Mouse (Mus musculus) embryonic facial prominence, embryonic 11.5 days (tissue): ENCODE measurements at regions not wholly inside any gene's neighbourhood (a gene's known extent, or its start where the extent isn't known, plus 50 kb on each side); places are given as distances from the start of the nearest gene placed in this dataset.

ENCODE experiments used
- ATAC-seq: fragments of 200-750 bp; cut with Nextera tagmentation; replicated peaks from 2 replicates; pipeline ENCODE4 v1.8.0; 2017; ENCODE audit warnings: low read depth; ENCODE audit not compliant: insufficient number of reproducible peaks, low FRiP score, low TSS enrichment
- DNase-seq: peaks from one replicate; pipeline ENCODE4 v3.0.0-alpha.2; 2015; ENCODE audit warnings: low spot score
- H3K27ac ChIP-seq: fragments of 300-500 bp; sonication (generic); replicated peaks from 2 replicates; pipeline ENCODE4 v1.5.1; 2014; ENCODE audit warnings: mild to moderate bottlenecking, low read depth, low read length, control low read depth
- H3K27me3 ChIP-seq: fragments of 300-500 bp; sonication (generic); 2 replicates; pipeline ENCODE4 v1.6.1; 2014; ENCODE audit warnings: mild to moderate bottlenecking, low read length, moderate library complexity, mixed read lengths; ENCODE audit not compliant: control insufficient read depth, insufficient read depth
- H3K36me3 ChIP-seq: fragments of 300-500 bp; sonication (generic); replicated peaks from 2 replicates; pipeline ENCODE4 v1.6.1; 2014; ENCODE audit warnings: low read depth, mild to moderate bottlenecking, low read length, moderate library complexity, mixed read lengths; ENCODE audit not compliant: control insufficient read depth, insufficient read depth
- H3K4me1 ChIP-seq: fragments of 300-500 bp; sonication (generic); 2 replicates; pipeline ENCODE4 v1.6.1; 2014; ENCODE audit warnings: low read length, mixed read lengths; ENCODE audit not compliant: control insufficient read depth, insufficient read depth
- H3K4me2 ChIP-seq: fragments of 300-500 bp; sonication (generic); 2 replicates; pipeline ENCODE4 v1.6.1; 2014; ENCODE audit warnings: low read depth, mild to moderate bottlenecking, control low read depth, low read length, moderate library complexity
- H3K4me3 ChIP-seq: fragments of 300-500 bp; sonication (generic); 2 replicates; pipeline ENCODE4 v1.5.1; 2014; ENCODE audit warnings: low read depth, low read length, control low read depth
- H3K9ac ChIP-seq: fragments of 300-500 bp; sonication (generic); replicated peaks from 2 replicates; pipeline ENCODE4 v1.6.1; 2014; ENCODE audit warnings: mild to moderate bottlenecking, control low read depth, low read length
- H3K9me3 ChIP-seq: fragments of 300-500 bp; sonication (generic); replicated peaks from 2 replicates; pipeline ENCODE4 v1.6.1; 2016; ENCODE audit warnings: mild to moderate bottlenecking, low read length, inconsistent platforms, mixed read lengths; ENCODE audit not compliant: control insufficient read depth
- WGBS: fragments of 180-500 bp; shearing (Covaris S2); extraction: QIAGEN DNeasy Blood & Tissue Kit; methylation state at CpG from one replicate; pipeline ENCODE4 v1.1.7; 2014; 5-methylcytosine and 5-hydroxymethylcytosine counted together

DNA sequence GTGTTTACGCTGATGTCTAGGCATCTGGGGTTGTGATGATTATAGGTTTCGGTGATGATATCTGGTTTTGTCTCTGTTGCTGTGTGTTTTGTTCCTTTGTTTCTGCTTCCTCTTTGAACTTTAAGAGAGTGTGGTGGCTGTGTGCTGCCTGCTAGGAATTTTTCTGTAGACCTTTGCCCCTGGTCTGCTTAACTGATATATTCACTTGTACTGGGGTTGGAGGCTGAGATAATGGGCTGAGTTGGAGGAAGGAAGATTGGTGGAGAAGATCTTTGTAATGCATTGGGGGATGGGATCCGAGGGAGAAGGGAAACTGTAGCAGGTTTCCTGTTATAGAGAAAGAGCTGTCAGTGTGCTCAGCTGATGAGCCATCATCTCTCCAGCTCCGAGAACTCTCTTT is 55.8 kb downstream of the Mid1ip1 start:
- H3K9me3 ChIP-seq, result no peaks in the 10 kb centered on the region
- no peaks in the 10 kb centered on the region for H3K4me1 ChIP-seq
- no peak overlapping the region for H3K27ac ChIP-seq
- DNase-seq, result no peak
- H3K9ac ChIP-seq, result no peak overlapping the region
- ATAC-seq, result no peak
- H3K4me3 ChIP-seq, result no peak overlapping the region
- no peaks in the 10 kb centered on the region for H3K36me3 ChIP-seq
- no peak overlapping the region for H3K4me2 ChIP-seq
- WGBS, result 44% methylated on average over 4 of the region's 4 CpGs
- H3K27me3 ChIP-seq, result no peaks in the 10 kb centered on the region

DNA sequence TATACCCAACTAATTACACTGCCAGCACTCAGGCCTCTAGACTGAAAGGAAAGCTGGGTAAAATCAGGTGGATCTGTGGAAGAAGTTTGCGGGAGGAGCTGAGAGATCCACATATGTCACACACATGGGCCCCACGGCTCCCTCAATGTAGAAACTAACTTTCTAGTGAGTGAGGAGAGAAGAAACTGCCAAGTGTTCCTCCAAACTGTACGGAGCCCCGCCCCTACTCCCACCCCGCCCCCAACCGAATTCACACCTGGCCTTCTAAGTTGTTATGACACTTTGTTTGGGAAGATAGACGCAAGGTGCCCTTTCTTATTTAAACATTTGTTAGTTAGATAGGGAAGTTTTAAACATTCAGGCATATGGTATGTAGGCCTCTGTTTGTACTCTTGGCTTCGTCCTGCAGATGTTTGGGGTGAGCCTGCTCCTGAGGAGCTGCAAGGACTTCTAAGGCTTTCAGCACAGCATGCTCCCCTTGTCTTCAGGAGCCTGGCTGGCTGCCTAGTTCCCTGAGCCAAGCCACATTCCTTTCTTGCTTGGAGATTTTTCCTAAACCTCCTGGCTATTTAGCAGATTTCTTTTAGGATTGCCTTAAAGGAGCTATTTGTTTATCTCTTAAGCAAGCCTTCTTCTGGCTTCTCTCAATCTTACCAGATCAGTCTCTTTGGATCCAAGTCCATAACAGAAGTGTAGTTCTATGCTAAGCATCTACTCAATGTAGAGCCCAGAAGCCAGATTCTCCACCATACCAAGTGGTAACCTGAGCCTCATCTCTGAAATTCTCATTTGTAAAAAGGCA is 61.1 kb downstream of the Mid1ip1 start:
- Histone ChIP-seq H3K4me1 (no peaks in the 10 kb centered on the region), H3K36me3 (no peaks in the 10 kb centered on the region), H3K27me3 (no peaks in the 10 kb centered on the region), H3K9ac (no peak overlapping the region), H3K27ac (no peak overlapping the region), H3K4me3 (no peak overlapping the region), H3K4me2 (no peak overlapping the region), H3K9me3 (no peaks in the 10 kb centered on the region)
- no peak for DNase-seq
- ATAC-seq, result no peak
- 44% methylated on average over 8 of the region's 8 CpGs for WGBS

DNA sequence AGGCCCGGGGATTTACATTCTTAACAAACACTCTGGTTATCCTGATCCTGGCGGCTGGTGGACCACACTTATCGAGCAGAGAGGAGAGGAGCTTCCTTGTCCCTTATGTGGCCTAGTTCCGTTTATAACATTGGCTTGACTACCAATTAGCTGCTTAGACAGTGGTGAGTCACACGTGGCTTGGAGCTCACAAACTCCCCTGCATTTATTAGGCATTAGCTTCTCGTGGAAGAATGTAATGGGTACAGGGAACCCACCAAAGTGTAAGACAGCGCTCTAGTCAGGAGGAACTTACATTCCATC is 61.7 kb downstream of the Mid1ip1 start:
- no peaks in the 10 kb centered on the region for H3K27me3 ChIP-seq
- no peaks in the 10 kb centered on the region for H3K36me3 ChIP-seq
- ATAC-seq, result no peak
- no peaks in the 10 kb centered on the region for H3K4me1 ChIP-seq
- 44% methylated on average over 7 of the region's 7 CpGs for WGBS
- no peak overlapping the region for H3K4me2 ChIP-seq
- DNase-seq, result no peak
- H3K27ac ChIP-seq, result no peak overlapping the region
- H3K4me3 ChIP-seq, result no peak overlapping the region
- H3K9ac ChIP-seq, result no peak overlapping the region
- H3K9me3 ChIP-seq, result no peaks in the 10 kb centered on the region

DNA sequence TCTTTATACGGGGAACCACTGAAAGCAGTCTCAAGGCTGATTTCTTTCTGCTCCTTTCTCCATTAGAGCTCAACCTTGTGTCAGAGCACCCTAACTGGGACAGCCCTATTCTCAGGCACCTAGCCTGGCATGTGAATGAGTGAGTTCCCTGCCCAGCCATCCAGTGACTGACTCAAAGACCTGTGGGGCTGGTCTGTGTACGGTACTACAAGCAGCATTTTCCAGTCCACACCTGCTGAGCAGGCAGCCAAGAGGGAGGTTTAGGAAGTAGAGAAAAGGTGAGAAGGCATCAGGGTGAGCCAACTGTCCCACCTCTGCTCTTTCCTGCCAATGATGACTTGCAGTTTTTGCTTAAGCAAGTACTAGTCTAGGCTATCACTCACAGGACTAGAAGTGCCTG is 63.2 kb downstream of the Mid1ip1 start:
- Histone ChIP-seq H3K27me3 (no peaks in the 10 kb centered on the region), H3K27ac (no peak overlapping the region), H3K9ac (no peak overlapping the region), H3K4me3 (no peak overlapping the region), H3K9me3 (no peaks in the 10 kb centered on the region), H3K4me2 (no peak overlapping the region), H3K36me3 (no peaks in the 10 kb centered on the region), H3K4me1 (no peaks in the 10 kb centered on the region)
- ATAC-seq, result no peak
- 72% methylated on average over 2 of the region's 2 CpGs for WGBS
- no peak for DNase-seq

DNA sequence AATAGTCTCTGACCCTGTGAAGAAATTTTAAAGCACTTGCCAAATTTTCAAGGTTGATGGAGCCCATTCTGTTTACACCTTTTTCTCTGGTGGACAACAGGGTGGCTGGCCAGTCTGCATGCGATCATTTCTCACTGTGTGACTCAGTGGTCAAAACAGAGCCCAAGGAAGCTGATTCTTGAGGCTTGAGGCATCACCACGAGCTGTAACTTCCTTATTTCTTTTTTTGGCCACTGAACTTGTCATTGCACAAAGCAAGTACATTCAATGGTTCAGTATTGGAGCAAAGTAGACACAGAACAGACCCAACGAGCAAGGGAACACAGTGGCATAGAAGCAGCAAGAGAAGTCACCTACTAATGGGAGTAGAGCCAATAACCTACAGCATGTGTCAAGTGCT is 71.5 kb downstream of the Mid1ip1 start:
- Histone ChIP-seq H3K9ac (no peak overlapping the region), H3K9me3 (no peaks in the 10 kb centered on the region), H3K36me3 (no peaks in the 10 kb centered on the region), H3K4me3 (no peak overlapping the region), H3K4me2 (no peak overlapping the region), H3K27ac (no peak overlapping the region), H3K4me1 (no peaks in the 10 kb centered on the region), H3K27me3 (no peaks in the 10 kb centered on the region)
- ATAC-seq, result no peak
- DNase-seq, result no peak
- 84% methylated on average over 3 of the region's 3 CpGs for WGBS

DNA sequence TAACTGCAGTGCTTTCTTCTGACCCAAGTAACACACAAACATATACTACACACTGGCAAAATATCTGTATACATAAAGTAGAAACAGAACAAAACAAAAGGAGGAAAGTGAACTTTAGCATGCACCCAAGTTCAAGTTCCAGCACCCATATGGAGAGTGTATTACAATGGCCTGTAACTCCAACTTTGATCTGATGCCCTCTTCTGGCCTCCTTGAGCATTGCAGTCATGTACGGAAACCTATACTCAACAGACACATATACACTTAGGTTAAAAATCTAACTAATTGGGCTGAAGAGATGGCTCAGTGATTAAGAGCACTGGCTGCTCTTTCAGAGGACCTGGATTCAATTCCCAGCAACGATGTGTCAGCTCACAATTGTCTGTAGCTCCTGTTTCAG is 72.2 kb downstream of the Mid1ip1 start:
- ATAC-seq, result no peak
- Histone ChIP-seq H3K4me3 (no peak overlapping the region), H3K9ac (no peak overlapping the region), H3K4me2 (no peak overlapping the region), H3K4me1 (no peaks in the 10 kb centered on the region), H3K9me3 (no peaks in the 10 kb centered on the region), H3K36me3 (no peaks in the 10 kb centered on the region), H3K27ac (no peak overlapping the region), H3K27me3 (no peaks in the 10 kb centered on the region)
- WGBS, result 85% methylated on average over 2 of the region's 2 CpGs
- no peak for DNase-seq

DNA sequence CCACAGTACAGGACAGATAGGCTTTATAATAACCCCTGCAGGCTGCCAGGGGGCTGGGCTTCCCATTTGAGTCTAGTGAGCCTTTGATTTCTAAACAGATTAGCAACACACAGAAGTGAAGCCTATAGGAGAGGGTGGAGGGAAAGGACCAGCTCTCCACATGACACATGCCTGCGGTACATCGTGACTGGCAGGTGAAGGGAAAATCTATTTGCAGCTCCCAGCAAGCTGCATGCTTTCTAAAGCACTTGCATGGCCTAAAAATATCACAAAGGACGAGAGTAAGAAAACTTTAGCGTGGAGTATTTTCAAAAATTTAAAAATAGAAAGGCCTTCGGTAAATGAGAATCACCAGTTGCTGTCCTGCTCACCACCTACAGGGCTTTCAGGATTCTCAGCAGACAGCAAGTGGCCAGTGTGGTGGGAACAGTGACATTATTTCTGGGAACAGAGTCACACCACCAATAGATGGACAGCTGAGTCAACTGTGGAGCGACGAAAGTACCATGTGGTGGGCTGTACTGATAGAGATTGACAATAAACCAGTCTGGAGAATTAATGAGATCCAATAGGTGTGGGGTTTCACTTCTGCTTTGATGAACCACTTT is 105.6 kb downstream of the Mid1ip1 start:
- Histone ChIP-seq H3K9me3 (no peaks in the 10 kb centered on the region), H3K27ac (no peak overlapping the region), H3K36me3 (no peaks in the 10 kb centered on the region), H3K4me2 (no peak overlapping the region), H3K4me3 (no peak overlapping the region), H3K27me3 (no peaks in the 10 kb centered on the region), H3K4me1 (no peaks in the 10 kb centered on the region), H3K9ac (no peak overlapping the region)
- ATAC-seq (no peak), DNase-seq (no peak)
- 81% methylated on average over 7 of the region's 7 CpGs for WGBS

DNA sequence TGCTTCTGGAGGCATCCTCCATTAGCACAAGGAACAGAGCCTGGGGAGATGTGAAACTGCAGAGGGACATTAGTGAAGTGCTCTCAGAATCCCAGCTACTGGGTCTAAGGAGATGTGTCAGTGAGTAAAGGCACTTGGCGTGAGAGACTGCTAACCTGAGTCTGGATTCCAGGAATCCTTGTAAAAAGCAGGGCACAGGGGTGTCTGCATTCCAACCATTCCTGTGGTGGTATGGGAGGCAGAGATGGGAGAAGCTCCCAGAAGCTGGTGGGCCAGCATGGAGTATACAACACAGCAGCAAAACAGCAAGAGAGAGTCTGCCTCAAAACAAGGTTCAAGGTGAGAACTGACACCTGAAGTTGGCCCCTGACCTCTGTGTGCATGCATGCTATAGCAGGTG is 118.9 kb downstream of the Mid1ip1 start:
- DNase-seq, result no peak

More for the DNA sequence above, 118.9 kb downstream of the Mid1ip1 start:
- H3K4me2 ChIP-seq, result no peak overlapping the region
- H3K36me3 ChIP-seq, result no peaks in the 10 kb centered on the region
- no peaks in the 10 kb centered on the region for H3K9me3 ChIP-seq
- no peak overlapping the region for H3K9ac ChIP-seq
- ATAC-seq, result no peak
- 38% methylated on average over 1 of the region's 1 CpGs for WGBS
- H3K27me3 ChIP-seq, result no peaks in the 10 kb centered on the region
- H3K27ac ChIP-seq, result no peak overlapping the region
- H3K4me3 ChIP-seq, result no peak overlapping the region
- no peaks in the 10 kb centered on the region for H3K4me1 ChIP-seq
